ENCODE assay signal across 24 mouse cellular contexts in the genomic region with DNA sequence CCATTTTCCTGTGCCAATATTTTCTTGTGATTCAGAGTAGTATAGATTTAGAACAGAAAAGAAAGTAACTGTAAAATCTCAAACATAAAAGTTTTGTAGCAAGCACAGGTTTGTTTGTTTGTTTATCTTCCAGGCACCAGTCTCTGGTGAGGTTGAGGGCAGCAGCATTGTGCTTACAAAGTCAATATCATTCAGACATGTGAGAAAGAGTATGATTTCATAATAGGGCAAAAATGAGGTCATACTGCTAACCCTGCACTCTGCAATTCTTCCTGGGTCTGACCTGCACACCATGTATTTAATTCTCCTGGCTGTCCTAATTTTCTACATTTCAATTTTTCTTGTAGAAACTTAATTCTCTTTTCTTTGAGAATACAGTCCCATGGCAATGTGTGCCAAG.
DNase-seq lines count a peak whose midpoint lies in the region; TF ChIP-seq lines count a peak whose summit lies in the region.
"Had no signal": no experiment of that assay in that cellular context is flagged by ENCODE, and none has a peak within 500 bp of the region (broad histone marks: within the 10 kb centered on the region; RNA-seq: fewer than 3 reads in every experiment).

No protein-coding gene starts in this region.

- no peak overlapping the region for H3K9ac ChIP-seq in liver, adult 2 months (ENCODE audit: low read depth, low read length)
- H3K9ac ChIP-seq: forebrain, embryonic 13.5 days; heart, embryonic 13.5 days; hindbrain, embryonic 12.5 days; hindbrain, embryonic 15.5 days had no signal

- no peaks in the 10 kb centered on the region for H3K36me3 ChIP-seq in liver, adult 2 months (ENCODE audit: control insufficient read depth, insufficient read depth, low read length)
- H3K36me3 ChIP-seq in myocyte (ENCODE audit: control insufficient read depth, insufficient read depth) = no peaks in the 10 kb centered on the region
- H3K36me3 ChIP-seq: forebrain, embryonic 10.5 days; G1E; heart, embryonic 10.5 days; heart, embryonic 13.5 days; hindbrain, embryonic 12.5 days; hindbrain, embryonic 15.5 days had no signal

- TF ChIP-seq CTCF in liver, adult 2 months (IDR thresholded peaks at IDR 0.05; ENCODE audit: low read depth, low read length) = no peak

- H3K4me2 ChIP-seq in myocyte (ENCODE audit: low read depth) = peak overlapping the region; percentile 67
- H3K4me2 ChIP-seq: forebrain, embryonic 13.5 days; heart, embryonic 13.5 days; hindbrain, embryonic 12.5 days; hindbrain, embryonic 15.5 days had no signal

- peak; percentile 78 for DNase-seq in liver, adult 2 months (ENCODE audit: extremely low read depth, low read depth, low spot score)
- DNase-seq in liver = no peak
- peak; percentile 27 for DNase-seq in A20 (ENCODE audit: low read depth, low spot score)
- DNase-seq in NIH3T3 (ENCODE audit: low read depth) = peak; percentile 22
- DNase-seq in natural killer cell, adult 2 months (ENCODE audit: low spot score in 2 of 2) = no peak
- DNase-seq in cerebellum, adult 11-12 months = no peak
- no peak for DNase-seq in frontal cortex, postnatal 25 days (ENCODE audit: low spot score in 2 of 2)
- DNase-seq: adrenal gland, postnatal 14 days; cerebellum, adult 18-20 months; cerebellum, adult 9-10 months; cerebellum, postnatal 14 days; gastrocnemius, postnatal 25 days; heart, adult 2 months; heart, postnatal 14 days; heart, postnatal 4 days had no signal

- H3K27ac ChIP-seq in liver, adult 2 months (replicated peaks; ENCODE audit: insufficient read depth, low read depth, low read length) = no peak overlapping the region
- H3K27ac ChIP-seq: forebrain, embryonic 10.5 days; forebrain, embryonic 13.5 days; heart, adult 2 months; heart, embryonic 10.5 days; heart, embryonic 13.5 days; hindbrain, embryonic 12.5 days; hindbrain, embryonic 15.5 days had no signal

- H3K4me1 ChIP-seq in liver, adult 2 months (ENCODE audit: control insufficient read depth, insufficient read depth, low read length) = no peaks in the 10 kb centered on the region
- H3K4me1 ChIP-seq: forebrain, embryonic 10.5 days; forebrain, embryonic 13.5 days; heart, embryonic 10.5 days; heart, embryonic 13.5 days; hindbrain, embryonic 12.5 days; hindbrain, embryonic 15.5 days had no signal

- TF ChIP-seq POLR2A in liver, adult 2 months (IDR thresholded peaks at IDR 0.05; ENCODE audit: extremely low read depth, insufficient read depth, low read length) = no peak
- TF ChIP-seq POLR2A in myocyte (IDR thresholded peaks at IDR 0.05; ENCODE audit: insufficient read length, low read depth) = no peak

- no peak overlapping the region for H3ac ChIP-seq in myocyte (ENCODE audit: control insufficient read depth, insufficient read length)

- no peaks in the 10 kb centered on the region for H3K79me2 ChIP-seq in liver, adult 2 months (ENCODE audit: control insufficient read depth, insufficient read depth, low read length)
- no peaks in the 10 kb centered on the region for H3K79me2 ChIP-seq in myocyte (ENCODE audit: control insufficient read depth, insufficient read depth)

- no peak overlapping the region for H3K4me3 ChIP-seq in liver, adult 2 months (ENCODE audit: insufficient read depth, low read depth, low read length)
- no peak overlapping the region for H3K4me3 ChIP-seq in myocyte
- H3K4me3 ChIP-seq: forebrain, embryonic 10.5 days; forebrain, embryonic 13.5 days; heart, adult 2 months; heart, embryonic 10.5 days; heart, embryonic 13.5 days; hindbrain, embryonic 12.5 days; hindbrain, embryonic 15.5 days had no signal

- H3K27me3 ChIP-seq in liver, adult 2 months (ENCODE audit: control insufficient read depth, insufficient read depth, low read length) = no peaks in the 10 kb centered on the region
- no peaks in the 10 kb centered on the region for H3K27me3 ChIP-seq in myocyte (ENCODE audit: control insufficient read depth, insufficient read depth, insufficient read length)
- H3K27me3 ChIP-seq: CH12.LX; forebrain, embryonic 13.5 days; heart, embryonic 13.5 days; hindbrain, embryonic 12.5 days; hindbrain, embryonic 15.5 days had no signal

TF ChIP-seq in myocyte, 11 proteins besides CTCF, POLR2A, EP300 and RAD21:
- TF ChIP-seq CEBPB (IDR thresholded peaks at IDR 0.05; ENCODE audit: insufficient read depth, poor library complexity, severe bottlenecking) (0 out of 2 replicates have a peak, but pooled peaks have one; percentile 48), SRF (IDR thresholded peaks at IDR 0.05; ENCODE audit: control insufficient read depth, insufficient read length, low read depth) (no peak), E2F4 (IDR thresholded peaks at IDR 0.05; ENCODE audit: insufficient read depth) (no peak), REST (IDR thresholded peaks at IDR 0.05; ENCODE audit: insufficient read depth, insufficient read length) (no peak)

Comparison
In these comparisons a context has a peak if more than half of its experiments do, and no peak if none do; other contexts are left out.
1. DNase-seq: peak in liver, adult 2 months (single experiment), A20 (single experiment) and NIH3T3 (single experiment); none in liver (single experiment), natural killer cell, adult 2 months (0 of 2), cerebellum, adult 11-12 months (single experiment) and frontal cortex, postnatal 25 days (0 of 2).